In the genomic region with DNA sequence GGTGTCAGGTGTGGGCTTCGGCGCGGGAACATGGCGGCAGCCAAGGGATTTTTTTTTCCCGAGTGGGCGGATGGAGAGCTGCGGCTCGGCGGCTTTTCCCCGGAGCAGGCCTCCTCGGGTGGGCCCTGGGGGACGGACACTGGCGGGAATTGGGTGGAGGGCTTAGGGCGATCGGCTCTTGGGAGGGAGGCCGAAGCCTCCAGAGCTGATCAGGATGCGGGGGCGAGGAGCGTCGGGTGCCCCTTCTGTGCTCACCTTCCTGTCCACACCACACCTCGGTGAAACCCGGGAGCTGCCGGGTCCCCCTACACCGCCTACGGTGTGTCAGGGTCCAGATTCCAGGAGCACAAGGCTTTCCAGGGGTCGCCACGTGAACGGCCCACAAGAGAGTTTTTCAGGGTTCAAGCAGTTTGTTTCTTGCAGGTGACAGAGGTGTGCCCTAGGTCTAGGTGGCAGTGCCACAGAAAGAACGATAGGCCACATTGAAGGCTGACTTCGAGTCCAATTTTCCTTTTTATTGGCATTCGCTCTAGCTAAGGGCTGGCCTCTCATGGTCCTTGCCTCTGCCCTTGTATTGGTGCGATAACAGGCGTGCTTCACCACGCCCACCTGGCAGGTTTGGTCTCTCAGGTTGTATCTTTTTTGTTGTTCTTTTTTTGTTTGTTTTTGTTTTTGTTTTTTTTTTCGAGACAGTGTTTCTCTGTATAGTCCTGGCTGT, we compare ENCODE assay signal across 8 mouse cellular contexts. TPM values are rescaled to one million over a fixed set of nuclear protein-coding genes. Genes with fewer than 3 reads are reported as not detected.
A peak's percentile ranks its signal among the peaks of the same experiment; 100 is the strongest.
DNase-seq lines count a peak whose midpoint lies in the region; ATAC-seq and TF ChIP-seq lines count a peak whose summit lies in the region.

No protein-coding gene starts in this region.

- no peak for TF ChIP-seq POLR2A in cortical plate, adult 2 months (IDR thresholded peaks at IDR 0.05; ENCODE audit: extremely low read depth, insufficient read depth, low read length)
- TF ChIP-seq POLR2A in limb, embryonic 14.5 days (IDR thresholded peaks at IDR 0.05; ENCODE audit: borderline replicate concordance, extremely low read depth, insufficient read depth, insufficient read length): no peak

- H3K4me1 ChIP-seq in cortical plate, adult 2 months (ENCODE audit: control insufficient read depth, insufficient read depth, low read length): no peaks in the 10 kb centered on the region
- no peaks in the 10 kb centered on the region for H3K4me1 ChIP-seq in hindbrain, embryonic 11.5 days (replicated peaks; ENCODE audit: control insufficient read depth, insufficient read depth, low read length)
- H3K4me1 ChIP-seq in limb, embryonic 14.5 days (ENCODE audit: control insufficient read depth, insufficient read depth, low read length): 0 out of 2 replicates have a peak, but pooled peaks cover 5% of the 10 kb centered on the region
- no peaks in the 10 kb centered on the region for H3K4me1 ChIP-seq in neural tube, embryonic 14.5 days (ENCODE audit: control insufficient read depth, insufficient read depth, low read length)

- WGBS in hindbrain, embryonic 11.5 days: 8% methylated on average over 33 of the region's 35 CpGs
- WGBS in limb, embryonic 14.5 days: 3% methylated on average over 35 of the region's 35 CpGs
- WGBS in neural tube, embryonic 14.5 days: 7% methylated on average over 35 of the region's 35 CpGs

- no peak for TF ChIP-seq CTCF in cortical plate, adult 2 months (IDR thresholded peaks at IDR 0.05; ENCODE audit: extremely low read depth, insufficient read depth, low read length)

- peak overlapping the region; percentile 18 for H3K27ac ChIP-seq in cortical plate, adult 2 months (ENCODE audit: insufficient read depth, low read length)
- no peak overlapping the region for H3K27ac ChIP-seq in hindbrain, embryonic 11.5 days (ENCODE audit: low read depth, low read length)
- peak overlapping the region; percentile 71 for H3K27ac ChIP-seq in limb, embryonic 14.5 days (replicated peaks; ENCODE audit: low read depth, low read length)
- H3K27ac ChIP-seq in neural tube, embryonic 14.5 days (ENCODE audit: low read depth, low read length): peak overlapping the region; percentile 41

- H3K4me2 ChIP-seq in hindbrain, embryonic 11.5 days (replicated peaks; ENCODE audit: low read depth, low read length): peak overlapping the region; percentile 92
- H3K4me2 ChIP-seq in limb, embryonic 14.5 days (replicated peaks; ENCODE audit: low read depth, low read length, severe bottlenecking): peak overlapping the region; percentile 77
- peak overlapping the region; percentile 77 for H3K4me2 ChIP-seq in neural tube, embryonic 14.5 days (ENCODE audit: low read depth, low read length)

- no peaks in the 10 kb centered on the region for H3K36me3 ChIP-seq in hindbrain, embryonic 11.5 days (ENCODE audit: control insufficient read depth, insufficient read depth, low read length)
- no peaks in the 10 kb centered on the region for H3K36me3 ChIP-seq in limb, embryonic 14.5 days (ENCODE audit: control insufficient read depth, insufficient read depth, low read length)
- H3K36me3 ChIP-seq in neural tube, embryonic 14.5 days (ENCODE audit: control insufficient read depth, insufficient read depth, low read length): no peaks in the 10 kb centered on the region

- H3K4me3 ChIP-seq in cortical plate, adult 2 months (ENCODE audit: insufficient read depth, low read length): peak overlapping the region; percentile 50
- H3K4me3 ChIP-seq in hindbrain, embryonic 11.5 days (ENCODE audit: low read depth, low read length): peak overlapping the region; percentile 85
- peak overlapping the region; percentile 90 for H3K4me3 ChIP-seq in limb, embryonic 14.5 days (replicated peaks; ENCODE audit: low read length)
- peak overlapping the region; percentile 80 for H3K4me3 ChIP-seq in neural tube, embryonic 14.5 days (ENCODE audit: low read depth, low read length)

- ATAC-seq in hindbrain, embryonic 11.5 days (ENCODE audit: low FRiP score): peak; percentile 84
- peak; percentile 44; the same call in 1 of the 2 replicates for ATAC-seq in limb, embryonic 14.5 days (ENCODE audit: low FRiP score, low read depth)
- ATAC-seq in neural tube, embryonic 14.5 days (ENCODE audit: low read depth): peak; percentile 72

- DNase-seq in cerebellum, adult 11 months: peak; percentile 23
- DNase-seq in cerebellum, postnatal 4 days (ENCODE audit: low spot score in 2 of 2): no peak
- peak; percentile 53 to 58 for DNase-seq in B cell, adult 2 months
- no peak for DNase-seq in hindbrain, embryonic 11.5 days (ENCODE audit: low spot score)
- DNase-seq in limb, embryonic 14.5 days (ENCODE audit: low spot score): no peak
- DNase-seq in urinary bladder, adult 2 months (ENCODE audit: low spot score): no peak

- H3K9ac ChIP-seq in hindbrain, embryonic 11.5 days (ENCODE audit: low read depth, low read length): peak overlapping the region; percentile 84
- peak overlapping the region; percentile 90 for H3K9ac ChIP-seq in limb, embryonic 14.5 days (ENCODE audit: low read depth, low read length, severe bottlenecking)
- peak overlapping the region; percentile 89 for H3K9ac ChIP-seq in neural tube, embryonic 14.5 days (replicated peaks; ENCODE audit: low read depth, low read length)

- no peaks in the 10 kb centered on the region for H3K27me3 ChIP-seq in hindbrain, embryonic 11.5 days (ENCODE audit: control insufficient read depth, insufficient read depth, low read length)
- H3K27me3 ChIP-seq in limb, embryonic 14.5 days (ENCODE audit: control insufficient read depth, insufficient read depth, low read length): no peaks in the 10 kb centered on the region
- no peaks in the 10 kb centered on the region for H3K27me3 ChIP-seq in neural tube, embryonic 14.5 days (ENCODE audit: control insufficient read depth, insufficient read depth, low read length)

- H3K9me3 ChIP-seq in hindbrain, embryonic 11.5 days (ENCODE audit: control insufficient read depth, low read length): no peaks in the 10 kb centered on the region
- H3K9me3 ChIP-seq in limb, embryonic 14.5 days (ENCODE audit: control insufficient read depth, low read length): no peaks in the 10 kb centered on the region
- no peaks in the 10 kb centered on the region for H3K9me3 ChIP-seq in neural tube, embryonic 14.5 days (ENCODE audit: control insufficient read depth, low read length)

RNA-seq across cellular contexts. Expression of a gene that starts 0.5 kb away (rescaled TPM):
- 19.6 and 21.1 TPM in 2 replicates for polyA plus RNA-seq in cortical plate, adult 2 months (2012; rRNA removed)
- polyA plus RNA-seq in hindbrain, embryonic 11.5 days (2014; fragmentation: Nextera tagmentation; extraction: Ambion mirVana): 16.7 and 17.2 TPM in 2 replicates
- polyA plus RNA-seq in limb, embryonic 14.5 days (2012; rRNA removed): 11.0 and 12.1 TPM in 2 replicates
- 14.9 and 17.0 TPM in 2 replicates for polyA plus RNA-seq in limb, embryonic 14.5 days (2014; fragmentation: Nextera tagmentation; extraction: Ambion mirVana)
- 22.7 and 23.8 TPM in 2 replicates for polyA plus RNA-seq in neural tube, embryonic 14.5 days (2014; fragmentation: Nextera tagmentation; extraction: Ambion mirVana)
- polyA plus RNA-seq in urinary bladder, adult 2 months (2012; rRNA removed): 7.0 and 12.4 TPM in 2 replicates

Comparison
In these comparisons a context has a peak if more than half of its experiments do, and no peak if none do; other contexts are left out.
1. DNase-seq: peak in cerebellum, adult 11 months (single experiment) and B cell, adult 2 months (2 of 2); none in cerebellum, postnatal 4 days (0 of 2), hindbrain, embryonic 11.5 days (single experiment), limb, embryonic 14.5 days (single experiment) and urinary bladder, adult 2 months (single experiment).
2. Peak in every context shown above with its lines, with median percentiles within 50 percentile points of each other: H3K4me3 ChIP-seq, ATAC-seq, H3K4me2 ChIP-seq and H3K9ac ChIP-seq.